Mouse (Mus musculus) limb, embryonic 11.5 days (tissue): ENCODE data around the gene Rrp1b. TPM values are rescaled to one million over a fixed set of nuclear protein-coding genes. Genes with fewer than 3 reads are reported as not detected.
"Not testable (repeated sequence)": the region's sequence is repeated elsewhere in the genome, so short reads cannot be mapped to it uniquely, and the experiment has no call there.

ENCODE experiments used
- ATAC-seq: fragments of 200-750 bp; cut with Nextera tagmentation; 2 replicates; pipeline ENCODE4 v1.8.0; 2017; ENCODE audit warnings: low read depth; ENCODE audit not compliant: insufficient number of reproducible peaks, low FRiP score, low TSS enrichment
- DNase-seq: peaks from one replicate; pipeline ENCODE4 v3.0.0-alpha.2; 2015; ENCODE audit warnings: low spot score
- H3K27ac ChIP-seq: fragments of 300-500 bp; sonication (generic); replicated peaks from 2 replicates; pipeline ENCODE4 v1.5.1; 2014; ENCODE audit warnings: low read depth, mild to moderate bottlenecking, low read length
- H3K27me3 ChIP-seq: fragments of 300-500 bp; sonication (generic); 2 replicates; pipeline ENCODE4 v1.6.1; 2014; ENCODE audit warnings: mild to moderate bottlenecking, low read length, mixed read lengths; ENCODE audit not compliant: control insufficient read depth, insufficient read depth
- H3K36me3 ChIP-seq: fragments of 300-500 bp; sonication (generic); 2 replicates; pipeline ENCODE4 v1.6.1; 2014; ENCODE audit warnings: mild to moderate bottlenecking, low read length, moderate library complexity, mixed read lengths; ENCODE audit not compliant: control insufficient read depth, insufficient read depth
- H3K4me1 ChIP-seq: fragments of 300-500 bp; sonication (generic); 2 replicates; pipeline ENCODE4 v1.6.1; 2014; ENCODE audit warnings: low read length, mixed read lengths; ENCODE audit not compliant: control insufficient read depth, insufficient read depth
- H3K4me2 ChIP-seq: fragments of 300-500 bp; sonication (generic); 2 replicates; pipeline ENCODE4 v1.6.1; 2014; ENCODE audit warnings: low read depth, mild to moderate bottlenecking, moderate library complexity; ENCODE audit not compliant: severe bottlenecking
- H3K4me3 ChIP-seq: fragments of 300-500 bp; sonication (generic); 2 replicates; pipeline ENCODE4 v1.5.1; 2014; ENCODE audit warnings: low read depth, low read length
- H3K9ac ChIP-seq: fragments of 300-500 bp; sonication (generic); 2 replicates; pipeline ENCODE4 v1.6.1; 2014; ENCODE audit warnings: mild to moderate bottlenecking, low read length
- H3K9me3 ChIP-seq: fragments of 300-500 bp; sonication (generic); 2 replicates; pipeline ENCODE4 v1.6.1; 2016; ENCODE audit warnings: low read length; ENCODE audit not compliant: control insufficient read depth
- WGBS: fragments of 180-500 bp; shearing (Covaris S2); extraction: QIAGEN DNeasy Blood & Tissue Kit; methylation state at CpG from one replicate; pipeline ENCODE4 v1.1.7; 2014; 5-methylcytosine and 5-hydroxymethylcytosine counted together
- polyA plus RNA-seq: library from polyadenylated mRNA; unstranded; fragments of >200 nt; fragmentation: Nextera tagmentation; extraction: Ambion mirVana; gene quantifications from 2 replicates; pipeline ENCODE4 v1.2.1, GENCODE M21; 2014

Rrp1b gene
- polyA plus RNA-seq, 1 experiment from 2014 or later: 80.9 TPM

DNA sequence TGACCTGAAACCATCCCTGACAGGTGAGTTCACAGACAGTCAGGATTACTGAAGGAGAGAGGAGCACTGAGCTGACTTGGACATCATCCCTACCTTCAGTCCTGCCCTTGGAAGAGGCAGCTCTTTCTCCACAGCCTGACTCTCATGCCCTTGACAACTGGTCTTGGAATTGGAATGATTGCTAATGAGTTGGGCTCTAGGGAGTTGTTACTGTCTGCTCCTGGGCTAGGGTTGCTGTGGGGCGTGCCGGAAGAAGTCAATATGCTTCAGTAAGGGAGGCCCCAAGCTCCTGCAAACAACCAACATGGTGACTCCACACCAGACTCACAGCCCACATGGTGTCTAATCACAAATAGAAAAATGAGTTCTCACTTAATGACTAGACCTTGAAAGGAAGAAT, 21.9 kb downstream of the Rrp1b start:
- Histone ChIP-seq H3K4me2 (no peak overlapping the region), H3K36me3 (peaks cover 41% of the 10 kb centered on the region), H3K9me3 (no peaks in the 10 kb centered on the region), H3K4me3 (no peak overlapping the region), H3K27ac (no peak overlapping the region), H3K27me3 (no peaks in the 10 kb centered on the region), H3K9ac (no peak overlapping the region), H3K4me1 (no peaks in the 10 kb centered on the region)
- ATAC-seq (no peak), DNase-seq (no peak)
- 100% methylated on average over 2 of the region's 2 CpGs for WGBS

GRCm38 (mm10) chr17:32059084-32059483, 23.2 kb downstream of the Rrp1b start:
- Histone ChIP-seq H3K27me3 (no peaks in the 10 kb centered on the region), H3K9me3 (no peaks in the 10 kb centered on the region), H3K4me3 (no peak overlapping the region), H3K27ac (no peak overlapping the region), H3K36me3 (peaks cover 41% of the 10 kb centered on the region), H3K4me1 (no peaks in the 10 kb centered on the region), H3K9ac (no peak overlapping the region), H3K4me2 (no peak overlapping the region)
- DNase-seq: no peak
- 94% methylated on average over 2 of the region's 2 CpGs for WGBS
- no peak for ATAC-seq

- Histone ChIP-seq H3K4me2 (no peak overlapping the region), H3K27ac (no peak overlapping the region), H3K4me1 (no peaks in the 10 kb centered on the region), H3K9me3 (no peaks in the 10 kb centered on the region), H3K4me3 (no peak overlapping the region), H3K9ac (no peak overlapping the region), H3K36me3 (peaks cover 32% of the 10 kb centered on the region; the same call in 1 of the 2 replicates), H3K27me3 (no peaks in the 10 kb centered on the region)
- WGBS: 95% methylated on average over 14 of the region's 14 CpGs
- ATAC-seq (no peak), DNase-seq (no peak)
Observed at GRCm38 (mm10) chr17:32061219-32061618, 25.3 kb downstream of the Rrp1b start.

DNA sequence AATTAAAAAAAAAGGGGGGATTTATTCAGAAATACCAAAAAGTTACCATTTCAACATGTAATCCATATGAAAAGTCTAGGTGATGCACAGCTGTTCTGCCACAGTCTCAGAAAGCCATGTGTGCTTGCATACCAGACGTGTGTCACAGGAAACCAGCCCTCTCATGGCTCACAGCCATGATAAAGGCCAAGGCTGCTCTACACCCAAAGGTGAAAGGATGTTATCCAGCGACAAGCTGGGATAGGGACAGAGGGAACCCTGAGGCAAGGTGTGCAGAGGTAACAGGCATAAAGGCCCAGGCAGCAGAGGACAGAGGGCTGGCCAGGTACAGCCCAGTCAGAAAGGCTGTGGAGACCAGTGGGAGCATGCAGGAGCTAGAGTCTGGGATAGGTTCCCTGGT, 27.8 kb downstream of the Rrp1b start:
- no peak for ATAC-seq
- H3K27ac ChIP-seq: no peak overlapping the region
- 83% methylated on average over 2 of the region's 2 CpGs for WGBS

GRCm38 (mm10) chr17:32064762-32065161, 28.9 kb downstream of the Rrp1b start:
- DNase-seq, H3K4me3 ChIP-seq, ATAC-seq, H3K4me1 ChIP-seq, H3K4me2 ChIP-seq, H3K9me3 ChIP-seq, H3K9ac ChIP-seq, H3K27ac ChIP-seq, H3K27me3 ChIP-seq: not testable (repeated sequence)
- peaks cover 15% of the 10 kb centered on the region; the same call in 1 of the 2 replicates for H3K36me3 ChIP-seq
- WGBS: 83% methylated on average over 8 of the region's 8 CpGs

More for the DNA sequence above, 27.8 kb downstream of the Rrp1b start:
- no peak overlapping the region for H3K4me3 ChIP-seq
- H3K4me2 ChIP-seq: no peak overlapping the region
- no peaks in the 10 kb centered on the region for H3K27me3 ChIP-seq
- no peaks in the 10 kb centered on the region for H3K9me3 ChIP-seq
- DNase-seq: no peak
- no peak overlapping the region for H3K9ac ChIP-seq
- no peaks in the 10 kb centered on the region for H3K4me1 ChIP-seq
- H3K36me3 ChIP-seq: peaks cover 16% of the 10 kb centered on the region; the same call in 1 of the 2 replicates

DNA sequence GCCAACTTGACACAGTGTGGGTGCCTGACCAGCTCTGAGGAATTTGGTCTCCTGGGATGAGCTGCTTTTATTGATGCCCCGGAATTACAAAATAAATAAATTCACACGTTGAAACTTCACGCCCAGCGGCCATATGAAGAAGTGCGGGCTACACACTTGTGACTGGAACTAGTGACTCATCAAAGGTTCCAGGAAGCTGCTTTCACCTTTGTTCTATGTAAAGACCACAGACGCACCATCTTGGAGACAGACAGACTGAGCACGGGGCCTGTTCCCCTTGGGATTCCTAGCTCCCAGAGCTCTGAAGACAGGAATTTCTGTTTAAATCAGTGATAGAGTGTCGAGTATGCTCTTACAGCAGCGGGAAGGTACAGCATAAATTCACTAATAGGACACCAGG, 31.6 kb downstream of the Rrp1b start:
- 76% methylated on average over 9 of the region's 9 CpGs for WGBS
- ATAC-seq (no peak), DNase-seq (no peak)
- no peak overlapping the region for H3K9ac ChIP-seq
- no peaks in the 10 kb centered on the region for H3K4me1 ChIP-seq
- H3K27me3 ChIP-seq: no peaks in the 10 kb centered on the region
- H3K27ac ChIP-seq: no peak overlapping the region
- no peak overlapping the region for H3K4me3 ChIP-seq
- no peak overlapping the region for H3K4me2 ChIP-seq
- no peaks in the 10 kb centered on the region for H3K9me3 ChIP-seq
- H3K36me3 ChIP-seq: 0 out of 2 replicates have a peak, but pooled peaks cover 2% of the 10 kb centered on the region

GRCm38 (mm10) chr17:32068381-32068780, 32.5 kb downstream of the Rrp1b start:
- Histone ChIP-seq H3K4me1 (no peaks in the 10 kb centered on the region), H3K9me3 (no peaks in the 10 kb centered on the region), H3K4me3 (no peak overlapping the region), H3K27me3 (no peaks in the 10 kb centered on the region), H3K27ac (no peak overlapping the region), H3K4me2 (no peak overlapping the region), H3K36me3 (0 out of 2 replicates have a peak, but pooled peaks cover 2% of the 10 kb centered on the region), H3K9ac (no peak overlapping the region)
- DNase-seq (no peak), ATAC-seq (no peak)
- 90% methylated on average over 11 of the region's 11 CpGs for WGBS

- Histone ChIP-seq H3K36me3 (0 out of 2 replicates have a peak, but pooled peaks cover 2% of the 10 kb centered on the region), H3K9ac (no peak overlapping the region), H3K4me3 (no peak overlapping the region), H3K27me3 (no peaks in the 10 kb centered on the region), H3K9me3 (no peaks in the 10 kb centered on the region), H3K4me1 (no peaks in the 10 kb centered on the region), H3K27ac (no peak overlapping the region), H3K4me2 (no peak overlapping the region)
- DNase-seq (no peak), ATAC-seq (no peak)
- 88% methylated on average over 2 of the region's 2 CpGs for WGBS
Observed at GRCm38 (mm10) chr17:32068810-32069209, 32.9 kb downstream of the Rrp1b start.

DNA sequence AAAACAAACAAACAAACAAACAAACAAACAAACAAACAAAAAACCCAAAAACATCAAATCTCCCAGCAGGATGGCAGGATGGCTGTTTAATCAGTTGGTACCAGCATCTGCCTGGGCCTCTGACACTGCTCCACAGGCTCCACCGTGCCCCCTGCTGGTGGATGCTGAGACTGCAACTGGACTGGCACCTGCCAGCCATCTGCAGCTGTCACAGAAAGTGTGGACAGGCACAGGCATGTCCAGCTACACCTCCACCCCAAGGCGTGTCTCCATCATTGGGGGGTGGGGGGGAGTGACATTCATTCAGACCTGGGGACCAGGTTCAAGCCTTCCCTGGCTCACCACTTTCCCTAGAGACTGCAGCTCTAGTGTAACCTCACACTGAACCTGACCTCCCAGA, 37.5 kb downstream of the Rrp1b start:
- DNase-seq (peak; percentile 94), ATAC-seq (no peak)
- H3K36me3 ChIP-seq: 0 out of 2 replicates have a peak, but pooled peaks cover 2% of the 10 kb centered on the region
- H3K4me2 ChIP-seq: no peak overlapping the region
- H3K4me1 ChIP-seq: no peaks in the 10 kb centered on the region
- no peak overlapping the region for H3K27ac ChIP-seq
- no peak overlapping the region for H3K9ac ChIP-seq
- no peaks in the 10 kb centered on the region; the same call in 1 of the 2 replicates for H3K27me3 ChIP-seq
- no peak overlapping the region for H3K4me3 ChIP-seq
- no peaks in the 10 kb centered on the region for H3K9me3 ChIP-seq
- 0% methylated on average over 2 of the region's 2 CpGs for WGBS
